ENCODE assay signal across 36 mouse cellular contexts in genomic region chr1:83164027-83164426, GRCm38 (mm10). TPM values are rescaled to one million over a fixed set of nuclear protein-coding genes. Genes with fewer than 3 reads are reported as not detected.
"Had no signal": no experiment of that assay in that cellular context is flagged by ENCODE, and none has a peak within 500 bp of the region (broad histone marks: within the 10 kb centered on the region; RNA-seq: fewer than 3 reads in every experiment).

No protein-coding gene starts in this region.

- H3K4me1 ChIP-seq: heart, embryonic 10.5 days; heart, embryonic 12.5 days; hindbrain, embryonic 10.5 days; hindbrain, embryonic 12.5 days; limb, embryonic 12.5 days; liver, embryonic 13.5 days; liver, embryonic 15.5 days had no signal

- H3K4me2 ChIP-seq: heart, embryonic 12.5 days; hindbrain, embryonic 12.5 days; hindbrain, embryonic 14.5 days; limb, embryonic 12.5 days; liver, embryonic 11.5 days; liver, embryonic 13.5 days; liver, embryonic 15.5 days had no signal

- H3K27me3 ChIP-seq: heart, embryonic 12.5 days; hindbrain, embryonic 12.5 days; limb, embryonic 12.5 days; liver, embryonic 13.5 days; liver, embryonic 15.5 days had no signal

- H3K36me3 ChIP-seq: heart, embryonic 10.5 days; heart, embryonic 12.5 days; hindbrain, embryonic 10.5 days; hindbrain, embryonic 12.5 days; limb, embryonic 12.5 days; liver, embryonic 13.5 days; liver, embryonic 15.5 days had no signal

- ATAC-seq: hindbrain, embryonic 16.5 days had no signal

- H3K4me3 ChIP-seq: gastrocnemius, adult 2 months; heart, embryonic 10.5 days; heart, embryonic 12.5 days; hindbrain, embryonic 10.5 days; hindbrain, embryonic 12.5 days; left cerebral cortex, adult 2 months; limb, embryonic 12.5 days; liver, embryonic 13.5 days; liver, embryonic 15.5 days had no signal

- H3K9me3 ChIP-seq: heart, embryonic 10.5 days; heart, embryonic 12.5 days; hindbrain, embryonic 10.5 days; hindbrain, embryonic 12.5 days; limb, embryonic 12.5 days; liver, embryonic 13.5 days; liver, embryonic 15.5 days had no signal

- H3K27ac ChIP-seq: gastrocnemius, adult 2 months; heart, embryonic 10.5 days; hindbrain, embryonic 10.5 days; hindbrain, embryonic 12.5 days; hindbrain, embryonic 14.5 days; left cerebral cortex, adult 2 months; limb, embryonic 12.5 days; liver, embryonic 13.5 days; liver, embryonic 15.5 days had no signal

- H3K9ac ChIP-seq: heart, embryonic 12.5 days; hindbrain, embryonic 12.5 days; hindbrain, embryonic 14.5 days; limb, embryonic 12.5 days; liver, embryonic 13.5 days; liver, embryonic 15.5 days had no signal

- DNase-seq: gastrocnemius, adult 2 months; gastrocnemius, postnatal 10 days; gastrocnemius, postnatal 25 days; heart, adult 18-20 months; heart, postnatal 10 days; heart, postnatal 4 days; kidney, adult 18-20 months; kidney, adult 8-10 months; kidney, postnatal 10 days; kidney, postnatal 25 days; kidney, postnatal 4 days; liver; liver, embryonic 13.5 days had no signal

RNA-seq across cellular contexts. Expression of gene Daw1, which starts 4.5 kb away (rescaled TPM):
- total RNA-seq: gastrocnemius, adult 2 months; gastrocnemius, postnatal 10 days; gastrocnemius, postnatal 25 days; gastrocnemius, postnatal 4 days; granulocyte monocyte progenitor cell, adult 5-6 weeks; heart, adult 18-20 months; heart, adult 8-10 months; heart, postnatal 25 days; heart, postnatal 4 days had no signal
- polyA plus RNA-seq: heart, embryonic 10.5 days; heart, embryonic 12.5 days; kidney, embryonic 14.5 days; limb, embryonic 12.5 days; liver, embryonic 11.5 days; liver, embryonic 13.5 days; liver, embryonic 15.5 days had no signal

RNA-seq across cellular contexts. Expression of gene Ccl20, which starts 47.5 kb away (rescaled TPM):
- total RNA-seq: gastrocnemius, adult 2 months; gastrocnemius, postnatal 10 days; gastrocnemius, postnatal 25 days; gastrocnemius, postnatal 4 days; granulocyte monocyte progenitor cell, adult 5-6 weeks; heart, adult 8-10 months; heart, postnatal 10 days; heart, postnatal 25 days; heart, postnatal 4 days; layer of hippocampus, adult 18-20 months; layer of hippocampus, adult 8-10 months; layer of hippocampus, postnatal 10 days; layer of hippocampus, postnatal 25 days; left cerebral cortex, adult 2 months; left cerebral cortex, postnatal 14 days; left cerebral cortex, postnatal 36 days had no signal
- polyA plus RNA-seq: frontal cortex, adult 2 months; heart, embryonic 16.5 days; hindbrain, embryonic 12.5 days; hindbrain, embryonic 14.5 days; hindbrain, embryonic 16.5 days; limb, embryonic 12.5 days; liver, embryonic 15.5 days had no signal
